Mouse (Mus musculus) heart, embryonic 16.5 days (tissue): Measurements from ENCODE around the gene S100a5. TPM values are rescaled to one million over a fixed set of nuclear protein-coding genes. Genes with fewer than 3 reads are reported as not detected.
A peak's percentile ranks its signal among the peaks of the same experiment; 100 is the strongest.

Experiments used
- ATAC-seq: fragments of 200-750 bp; cut with Nextera tagmentation; replicated peaks from 2 replicates; pipeline ENCODE4 v1.8.0; 2017; ENCODE audit warnings: moderate number of reproducible peaks; ENCODE audit not compliant: insufficient read depth, low FRiP score; ENCODE audit errors: extremely low read depth
- H3K27ac ChIP-seq: fragments of 300-500 bp; sonication (generic); 2 replicates; pipeline ENCODE4 v1.5.1; 2014; ENCODE audit warnings: mild to moderate bottlenecking, low read length, control low read depth, moderate library complexity
- H3K27me3 ChIP-seq: fragments of 300-500 bp; sonication (generic); 2 replicates; pipeline ENCODE4 v1.6.1; 2014; ENCODE audit warnings: low read length, mixed read lengths; ENCODE audit not compliant: control insufficient read depth, insufficient read depth
- H3K36me3 ChIP-seq: fragments of 300-500 bp; sonication (generic); 2 replicates; pipeline ENCODE4 v1.6.1; 2014; ENCODE audit not compliant: control insufficient read depth, insufficient read depth
- H3K4me1 ChIP-seq: fragments of 300-500 bp; sonication (generic); 2 replicates; pipeline ENCODE4 v1.6.1; 2014; ENCODE audit warnings: low read length, mixed read lengths; ENCODE audit not compliant: control insufficient read depth, insufficient read depth
- H3K4me2 ChIP-seq: fragments of 300-500 bp; sonication (generic); 2 replicates; pipeline ENCODE4 v1.6.1; 2014; ENCODE audit warnings: low read depth, mild to moderate bottlenecking, control low read depth, low read length
- H3K4me3 ChIP-seq: fragments of 300-500 bp; sonication (generic); 2 replicates; pipeline ENCODE4 v1.5.1; 2014; ENCODE audit warnings: mild to moderate bottlenecking, control low read depth, low read length
- H3K9ac ChIP-seq: fragments of 300-500 bp; sonication (generic); 2 replicates; pipeline ENCODE4 v1.6.1; 2014; ENCODE audit warnings: low read length, control low read depth
- H3K9me3 ChIP-seq: fragments of 300-500 bp; sonication (generic); replicated peaks from 2 replicates; pipeline ENCODE4 v1.6.1; 2016; ENCODE audit warnings: low read length; ENCODE audit not compliant: control insufficient read depth
- WGBS: fragments of 180-500 bp; shearing (Covaris S2); extraction: QIAGEN DNeasy Blood & Tissue Kit; methylation state at CpG from one replicate; pipeline ENCODE4 v1.1.7; 2014; 5-methylcytosine and 5-hydroxymethylcytosine counted together
- polyA plus RNA-seq: library from polyadenylated mRNA; unstranded; fragments of >200 nt; fragmentation: Nextera tagmentation; extraction: Ambion mirVana; gene quantifications from 2 replicates; pipeline ENCODE4 v1.2.1, GENCODE M21; 2015

S100a5 gene
- polyA plus RNA-seq, 1 experiment from 2014 or later, result not detected

GRCm38 (mm10) chr3:90605049-90605448, 3.3 kb upstream of the S100a5 start:
- Histone ChIP-seq H3K4me3 (no peak overlapping the region), H3K27me3 (no peaks in the 10 kb centered on the region), H3K27ac (peak overlapping the region; percentile 9; the same call in 1 of the 2 replicates), H3K9ac (no peak overlapping the region), H3K9me3 (no peaks in the 10 kb centered on the region), H3K4me2 (no peak overlapping the region), H3K36me3 (no peaks in the 10 kb centered on the region), H3K4me1 (peaks cover 19% of the 10 kb centered on the region)
- WGBS, result 72% methylated on average over 3 of the region's 3 CpGs
- ATAC-seq, result no peak

GRCm38 (mm10) chr3:90605736-90606135, 2.6 kb upstream of the S100a5 start:
- H3K4me3 ChIP-seq, result no peak overlapping the region
- no peak overlapping the region for H3K9ac ChIP-seq
- no peak for ATAC-seq
- no peaks in the 10 kb centered on the region for H3K36me3 ChIP-seq
- H3K27me3 ChIP-seq, result no peaks in the 10 kb centered on the region
- no peak overlapping the region for H3K4me2 ChIP-seq
- no peaks in the 10 kb centered on the region for H3K9me3 ChIP-seq
- 69% methylated on average over 2 of the region's 2 CpGs for WGBS
- H3K27ac ChIP-seq, result no peak overlapping the region
- peaks cover 14% of the 10 kb centered on the region for H3K4me1 ChIP-seq

- H3K4me2 ChIP-seq, result no peak overlapping the region
- H3K27me3 ChIP-seq, result no peaks in the 10 kb centered on the region
- WGBS, result 81% methylated on average over 6 of the region's 6 CpGs
- peaks cover 13% of the 10 kb centered on the region for H3K4me1 ChIP-seq
- H3K27ac ChIP-seq, result no peak overlapping the region
- H3K36me3 ChIP-seq, result no peaks in the 10 kb centered on the region
- no peak overlapping the region for H3K9ac ChIP-seq
- no peaks in the 10 kb centered on the region for H3K9me3 ChIP-seq
- no peak overlapping the region for H3K4me3 ChIP-seq
- ATAC-seq, result no peak
These were observed 2.1 kb upstream of the S100a5 start for GRCm38 (mm10) chr3:90606185-90606584.

- H3K4me1 ChIP-seq, result peaks cover 13% of the 10 kb centered on the region
- H3K27ac ChIP-seq, result no peak overlapping the region
- no peak overlapping the region for H3K4me3 ChIP-seq
- no peak overlapping the region for H3K9ac ChIP-seq
- no peaks in the 10 kb centered on the region for H3K27me3 ChIP-seq
- H3K4me2 ChIP-seq, result no peak overlapping the region
- no peak for ATAC-seq
- WGBS, result 79% methylated on average over 3 of the region's 3 CpGs
- no peaks in the 10 kb centered on the region for H3K36me3 ChIP-seq
- no peaks in the 10 kb centered on the region for H3K9me3 ChIP-seq
These were observed 962 bp upstream of the S100a5 start for GRCm38 (mm10) chr3:90607361-90607760.

GRCm38 (mm10) chr3:90609102-90609501, 779 bp downstream of the S100a5 start:
- no peak for ATAC-seq
- Histone ChIP-seq H3K4me1 (peaks cover 11% of the 10 kb centered on the region), H3K9me3 (no peaks in the 10 kb centered on the region), H3K36me3 (no peaks in the 10 kb centered on the region), H3K4me3 (no peak overlapping the region), H3K9ac (no peak overlapping the region), H3K27me3 (no peaks in the 10 kb centered on the region), H3K27ac (no peak overlapping the region), H3K4me2 (no peak overlapping the region)

- no peak overlapping the region for H3K27ac ChIP-seq
- no peak overlapping the region for H3K4me2 ChIP-seq
- H3K27me3 ChIP-seq, result no peaks in the 10 kb centered on the region
- no peak overlapping the region for H3K4me3 ChIP-seq
- peaks cover 10% of the 10 kb centered on the region for H3K4me1 ChIP-seq
- H3K9ac ChIP-seq, result no peak overlapping the region
- no peaks in the 10 kb centered on the region for H3K9me3 ChIP-seq
- H3K36me3 ChIP-seq, result no peaks in the 10 kb centered on the region
- 75% methylated on average over 3 of the region's 3 CpGs for WGBS
- no peak for ATAC-seq
These were observed 3.2 kb downstream of the S100a5 start for GRCm38 (mm10) chr3:90611494-90611893.

GRCm38 (mm10) chr3:90612061-90612460, 3.7 kb downstream of the S100a5 start:
- Histone ChIP-seq H3K36me3 (no peaks in the 10 kb centered on the region), H3K4me1 (peaks cover 10% of the 10 kb centered on the region), H3K9ac (no peak overlapping the region), H3K4me3 (no peak overlapping the region), H3K9me3 (no peaks in the 10 kb centered on the region), H3K27ac (no peak overlapping the region), H3K27me3 (no peaks in the 10 kb centered on the region), H3K4me2 (no peak overlapping the region)
- ATAC-seq, result no peak
- 52% methylated on average over 4 of the region's 4 CpGs for WGBS

GRCm38 (mm10) chr3:90612728-90613291, 4.5 kb downstream of the S100a5 start, which contains the start of gene S100a6:
TSS of gene S100a6 (plus strand) at chr3:90612882.
- Histone ChIP-seq H3K4me3 (peak within 1 kb of the TSS; percentile 47), H3K4me2 (peak within 1 kb of the TSS; percentile 74), H3K36me3 (no peaks in the 10 kb centered on the region), H3K27ac (no peak within 1 kb of the TSS), H3K9me3 (no peaks in the 10 kb centered on the region), H3K27me3 (no peaks in the 10 kb centered on the region), H3K4me1 (peaks cover 10% of the 10 kb centered on the region), H3K9ac (peak within 1 kb of the TSS; percentile 56)
- ATAC-seq, result peak; percentile 63; the same call in 1 of the 2 replicates
- 3% methylated on average over 23 of the region's 23 CpGs for WGBS

- WGBS, result 57% methylated on average over 7 of the region's 7 CpGs
These were observed 5.3 kb downstream of the S100a5 start for GRCm38 (mm10) chr3:90613461-90614147.

More at GRCm38 (mm10) chr3:90613461-90614147, 5.3 kb downstream of the S100a5 start:
- no peaks in the 10 kb centered on the region for H3K36me3 ChIP-seq
- peak overlapping the region; percentile 47 for H3K4me3 ChIP-seq
- H3K4me1 ChIP-seq, result peaks cover 10% of the 10 kb centered on the region
- no peak overlapping the region; the same call in 1 of the 2 replicates for H3K9ac ChIP-seq
- ATAC-seq, result no peak
- peak overlapping the region; percentile 74 for H3K4me2 ChIP-seq
- H3K27ac ChIP-seq, result no peak overlapping the region
- no peaks in the 10 kb centered on the region for H3K9me3 ChIP-seq
- no peaks in the 10 kb centered on the region for H3K27me3 ChIP-seq
